Mouse (Mus musculus) embryonic fibroblast, embryonic 13.5 days (primary cell): ENCODE measurements around the gene Crispld2. TPM values are rescaled to one million over a fixed set of nuclear protein-coding genes. Genes with fewer than 3 reads are reported as not detected.

Source experiments
- H3K27ac ChIP-seq: 2 replicates; pipeline ENCODE4 v1.5.1; 2012; ENCODE audit warnings: low read length, control low read depth, inconsistent platforms; ENCODE audit not compliant: insufficient read depth
- H3K4me1 ChIP-seq: 2 replicates; pipeline ENCODE4 v1.6.1; 2011; ENCODE audit warnings: low read length; ENCODE audit not compliant: control insufficient read depth, insufficient read depth
- H3K4me3 ChIP-seq: 2 replicates; pipeline ENCODE4 v1.5.1; 2011; ENCODE audit warnings: mild to moderate bottlenecking, control low read depth, low read length; ENCODE audit not compliant: insufficient read depth
- CTCF ChIP-seq: IDR thresholded peaks from 2 replicates; pipeline ENCODE4 v1.5.1; 2011; ENCODE audit warnings: mild to moderate bottlenecking, control low read depth, low read length, moderate library complexity, borderline replicate concordance; ENCODE audit not compliant: insufficient read depth
- POLR2A ChIP-seq: IDR thresholded peaks from 2 replicates; pipeline ENCODE4 v1.6.1; 2011; ENCODE audit warnings: low read depth, mild to moderate bottlenecking, control low read depth, low read length, moderate library complexity
- polyA plus RNA-seq: library from polyadenylated mRNA; stranded (reverse); fragments of >200 nt; gene quantifications from 2 replicates; pipeline ENCODE4 v1.2.4, GENCODE M21; 2011; ENCODE audit warnings: low read depth; ENCODE audit not compliant: missing spikeins, insufficient read length

Gene Crispld2
- polyA plus RNA-seq, 1 experiment = 41.4 TPM

GRCm38 (mm10) chr8:120009284-120009683 is 17.0 kb downstream of the Crispld2 start:
- H3K4me3 ChIP-seq = no peak overlapping the region
- TF ChIP-seq POLR2A (no peak), CTCF (no peak)
- H3K4me1 ChIP-seq = peaks cover 5% of the 10 kb centered on the region
- H3K27ac ChIP-seq = no peak overlapping the region

DNA sequence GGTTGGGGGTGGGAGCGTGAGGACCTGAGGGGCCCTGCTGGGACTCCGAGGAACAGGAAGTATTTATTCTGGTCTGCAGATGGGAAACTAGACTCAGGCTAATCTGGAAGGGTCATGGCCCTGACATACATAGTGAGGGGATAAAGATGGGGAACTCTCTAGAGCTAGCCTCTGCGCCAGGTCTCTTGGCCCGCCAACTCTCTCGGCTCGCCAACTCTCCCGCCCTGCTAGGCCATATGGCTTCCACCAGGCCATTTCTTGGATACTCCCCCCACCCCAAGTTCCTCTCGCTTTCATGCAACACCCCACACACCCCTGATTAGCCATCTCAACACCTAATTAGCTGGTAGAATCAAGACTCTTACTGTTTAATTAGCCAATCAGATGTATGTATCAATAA is 20.3 kb downstream of the Crispld2 start:
- TF ChIP-seq POLR2A (no peak), CTCF (no peak)
- Histone ChIP-seq H3K4me3 (no peak overlapping the region), H3K27ac (no peak overlapping the region), H3K4me1 (peaks cover 2% of the 10 kb centered on the region; the same call in 1 of the 2 replicates)

GRCm38 (mm10) chr8:120012927-120013326 is 20.7 kb downstream of the Crispld2 start:
- peaks cover 2% of the 10 kb centered on the region; the same call in 1 of the 2 replicates for H3K4me1 ChIP-seq
- TF ChIP-seq CTCF (no peak), POLR2A (no peak)
- no peak overlapping the region for H3K4me3 ChIP-seq
- no peak overlapping the region for H3K27ac ChIP-seq

DNA sequence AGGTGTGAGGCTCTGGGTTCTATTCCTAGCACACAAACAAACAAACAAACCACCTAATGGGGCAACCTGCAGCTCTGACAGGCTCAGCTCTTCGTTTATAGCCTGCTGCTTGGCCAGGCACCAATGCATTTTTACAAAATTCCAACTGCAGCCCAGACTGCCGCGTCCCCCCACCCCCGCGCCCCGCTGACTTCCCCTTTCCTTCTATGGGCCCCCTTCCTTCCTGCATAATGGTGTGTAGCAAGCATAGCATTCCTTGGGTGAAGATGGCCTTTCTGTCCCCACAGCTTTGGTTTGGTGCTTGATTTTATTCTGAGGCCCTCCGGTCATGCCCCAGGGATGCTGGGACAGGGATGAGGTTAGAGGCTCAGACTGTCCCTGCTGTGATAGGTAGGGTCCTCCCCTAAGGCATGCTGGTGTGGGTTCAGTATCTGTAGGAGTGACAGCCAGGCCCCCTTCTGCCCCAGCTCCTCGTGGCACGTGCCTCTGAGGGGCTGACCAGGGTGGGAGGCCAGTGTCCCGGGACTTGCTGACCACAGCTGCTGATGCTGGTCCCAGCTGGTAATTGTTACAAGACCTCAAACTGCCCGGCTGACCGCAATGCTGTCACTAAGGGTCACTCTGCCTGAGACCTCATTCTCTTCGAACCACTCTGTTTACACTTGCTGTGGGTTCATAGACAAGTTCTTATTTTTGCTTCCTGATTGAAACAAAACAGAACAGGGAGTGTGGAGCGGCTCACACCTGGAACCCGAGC is 22.2 kb downstream of the Crispld2 start:
- no peak for TF ChIP-seq CTCF
- H3K27ac ChIP-seq = 0 out of 2 replicates have a peak overlapping the region, but pooled peaks have one; percentile 9
- H3K4me3 ChIP-seq = no peak overlapping the region
- peaks cover 2% of the 10 kb centered on the region; the same call in 1 of the 2 replicates for H3K4me1 ChIP-seq

GRCm38 (mm10) chr8:120015916-120016315 is 23.7 kb downstream of the Crispld2 start:
- no peak overlapping the region for H3K4me3 ChIP-seq
- H3K27ac ChIP-seq = peak overlapping the region; percentile 66
- H3K4me1 ChIP-seq = peaks cover 2% of the 10 kb centered on the region; the same call in 1 of the 2 replicates
- TF ChIP-seq POLR2A = no peak
- TF ChIP-seq CTCF = no peak

GRCm38 (mm10) chr8:120016424-120016823 is 24.2 kb downstream of the Crispld2 start:
- Histone ChIP-seq H3K27ac (peak overlapping the region; percentile 66), H3K4me3 (no peak overlapping the region), H3K4me1 (peaks cover 2% of the 10 kb centered on the region; the same call in 1 of the 2 replicates)
- TF ChIP-seq CTCF = no peak
- TF ChIP-seq POLR2A = no peak

DNA sequence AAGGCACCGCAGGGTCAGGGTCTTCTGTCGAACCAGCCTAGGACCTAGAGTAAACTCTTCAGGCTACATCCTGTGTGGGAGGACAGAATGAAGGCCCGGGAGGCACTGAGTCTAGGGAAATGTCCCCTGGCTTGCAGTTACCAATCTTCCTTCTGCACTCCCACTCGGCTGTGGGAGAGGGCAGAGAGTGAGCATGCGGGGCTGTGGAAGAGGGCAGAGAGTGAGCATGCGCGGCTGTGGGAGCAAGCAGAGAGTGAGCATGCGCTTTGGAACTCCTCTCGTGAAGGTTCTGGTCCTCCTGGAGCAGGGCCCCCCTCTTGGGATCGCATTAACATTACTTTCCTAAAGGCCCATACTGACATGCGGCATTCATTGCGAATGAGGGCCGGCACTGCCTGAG is 25.1 kb downstream of the Crispld2 start:
- Histone ChIP-seq H3K4me1 (peaks cover 2% of the 10 kb centered on the region; the same call in 1 of the 2 replicates), H3K4me3 (no peak overlapping the region), H3K27ac (no peak overlapping the region)
- TF ChIP-seq CTCF (no peak), POLR2A (no peak)

- no peak overlapping the region for H3K27ac ChIP-seq
- TF ChIP-seq POLR2A (no peak), CTCF (no peak)
- peaks cover 2% of the 10 kb centered on the region; the same call in 1 of the 2 replicates for H3K4me1 ChIP-seq
- H3K4me3 ChIP-seq = no peak overlapping the region
These were observed 25.5 kb downstream of the Crispld2 start for GRCm38 (mm10) chr8:120017786-120018185.

- Histone ChIP-seq H3K4me1 (peaks cover 2% of the 10 kb centered on the region; the same call in 1 of the 2 replicates), H3K4me3 (no peak overlapping the region), H3K27ac (no peak overlapping the region)
- TF ChIP-seq POLR2A (no peak), CTCF (no peak)
These were observed 26.1 kb downstream of the Crispld2 start for GRCm38 (mm10) chr8:120018379-120018778.

DNA sequence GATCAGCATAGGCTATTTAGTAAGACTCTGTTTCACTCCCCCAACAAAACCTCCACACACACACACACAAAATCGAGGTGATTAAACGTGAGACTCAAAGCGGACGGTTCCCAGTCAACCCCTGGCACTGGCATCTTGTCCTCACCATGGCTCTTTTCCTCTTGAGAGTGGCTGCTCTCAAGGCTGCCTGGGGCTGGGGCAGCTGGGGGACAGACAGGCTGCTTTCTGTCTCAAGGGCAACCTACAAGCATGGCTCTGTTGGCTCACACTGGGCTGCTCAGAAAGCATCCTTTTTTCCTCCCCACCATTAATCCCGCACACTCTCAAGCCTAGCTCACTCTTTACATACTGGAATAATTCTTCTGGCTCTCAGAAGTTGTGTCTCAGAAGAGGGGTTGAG is 27.1 kb downstream of the Crispld2 start:
- H3K27ac ChIP-seq = no peak overlapping the region
- no peak overlapping the region for H3K4me3 ChIP-seq
- no peak for TF ChIP-seq POLR2A
- no peak for TF ChIP-seq CTCF
- H3K4me1 ChIP-seq = peaks cover 2% of the 10 kb centered on the region; the same call in 1 of the 2 replicates
